In genomic region chr4:116206531-116206930, GRCm38 (mm10) we compare ENCODE assay signal across 17 mouse cellular contexts. TPM values are rescaled to one million over a fixed set of nuclear protein-coding genes. Genes with fewer than 3 reads are reported as not detected.
"Had no signal": no experiment of that assay in that cellular context is flagged by ENCODE, and none has a peak within 500 bp of the region (broad histone marks: within the 10 kb centered on the region; RNA-seq: fewer than 3 reads in every experiment).

No protein-coding gene starts in this region.

- ATAC-seq: liver, postnatal 0 days had no signal

- H3K27me3 ChIP-seq: limb, embryonic 12.5 days; liver, embryonic 13.5 days; lung, embryonic 15.5 days; neural tube, embryonic 13.5 days had no signal

- H3K4me3 ChIP-seq: limb, embryonic 12.5 days; liver, embryonic 13.5 days; lung, embryonic 15.5 days; midbrain, embryonic 10.5 days; neural tube, embryonic 13.5 days had no signal

- H3K9ac ChIP-seq: limb, embryonic 12.5 days; liver, embryonic 13.5 days; liver, postnatal 0 days; lung, embryonic 15.5 days; neural tube, embryonic 13.5 days had no signal

- DNase-seq: kidney, adult 8-10 months; kidney, postnatal 25 days; layer of hippocampus, postnatal 36 days; liver; liver, embryonic 13.5 days; liver, postnatal 0 days; midbrain, embryonic 14.5 days; right cerebral cortex, postnatal 14 days; thymus, adult 2 months; thymus, postnatal 25 days had no signal

- H3K27ac ChIP-seq: limb, embryonic 12.5 days; liver, embryonic 13.5 days; lung, embryonic 15.5 days; midbrain, embryonic 10.5 days; neural tube, embryonic 13.5 days had no signal

- H3K36me3 ChIP-seq: limb, embryonic 12.5 days; liver, embryonic 13.5 days; lung, embryonic 15.5 days; midbrain, embryonic 10.5 days; neural tube, embryonic 13.5 days had no signal

- H3K4me1 ChIP-seq: limb, embryonic 12.5 days; liver, embryonic 13.5 days; lung, embryonic 15.5 days; midbrain, embryonic 10.5 days; neural tube, embryonic 13.5 days had no signal

- H3K9me3 ChIP-seq: limb, embryonic 12.5 days; liver, embryonic 13.5 days; lung, embryonic 15.5 days; midbrain, embryonic 10.5 days; neural tube, embryonic 13.5 days had no signal

- H3K4me2 ChIP-seq: limb, embryonic 12.5 days; liver, embryonic 13.5 days; lung, embryonic 15.5 days; neural tube, embryonic 13.5 days had no signal

RNA-seq across cellular contexts. Expression of gene Gm49337, which starts 33.3 kb away (rescaled TPM):
- polyA plus RNA-seq: intestine, embryonic 14.5 days; kidney, embryonic 16.5 days; limb, embryonic 12.5 days; liver, embryonic 13.5 days; liver, postnatal 0 days; lung, embryonic 15.5 days; midbrain, embryonic 10.5 days; midbrain, embryonic 14.5 days; neural tube, embryonic 13.5 days; testis, adult 2 months; thymus, adult 2 months had no signal

RNA-seq across cellular contexts. Expression of gene 1700042G07Rik, which starts 33.4 kb away (rescaled TPM):
- polyA plus RNA-seq: intestine, embryonic 14.5 days; kidney, embryonic 16.5 days; limb, embryonic 12.5 days; liver, embryonic 13.5 days; liver, postnatal 0 days; lung, embryonic 15.5 days; midbrain, embryonic 10.5 days; midbrain, embryonic 14.5 days; neural tube, embryonic 13.5 days; thymus, adult 2 months had no signal

RNA-seq across cellular contexts. Expression of gene Tspan1, which starts 39.1 kb away (rescaled TPM):
- polyA plus RNA-seq: liver, embryonic 13.5 days; liver, postnatal 0 days; midbrain, embryonic 10.5 days; neural tube, embryonic 13.5 days had no signal
